Mouse (Mus musculus) stomach, postnatal 0 days (tissue): ENCODE data around the gene Trnt1. TPM values are rescaled to one million over a fixed set of nuclear protein-coding genes. Genes with fewer than 3 reads are reported as not detected.

ENCODE experiments used
- ATAC-seq: fragments of 200-750 bp; cut with Nextera tagmentation; 2 replicates; pipeline ENCODE4 v1.8.0; 2017; ENCODE audit not compliant: low FRiP score, low TSS enrichment
- DNase-seq: peaks from one replicate; pipeline ENCODE4 v3.0.0-alpha.2; 2016; ENCODE audit warnings: low spot score
- H3K27ac ChIP-seq: fragments of 300-500 bp; sonication (generic); replicated peaks from 2 replicates; pipeline ENCODE4 v1.5.1; 2014; ENCODE audit warnings: mild to moderate bottlenecking, control low read depth
- H3K27me3 ChIP-seq: fragments of 300-500 bp; sonication (generic); 2 replicates; pipeline ENCODE4 v1.6.1; 2014; ENCODE audit warnings: low read length; ENCODE audit not compliant: control insufficient read depth, insufficient read depth
- H3K36me3 ChIP-seq: fragments of 300-500 bp; sonication (generic); 2 replicates; pipeline ENCODE4 v1.6.1; 2014; ENCODE audit warnings: low read length, mixed read lengths; ENCODE audit not compliant: control insufficient read depth, insufficient read depth
- H3K4me1 ChIP-seq: fragments of 300-500 bp; sonication (generic); replicated peaks from 2 replicates; pipeline ENCODE4 v1.6.1; 2014; ENCODE audit warnings: antibody characterized with exemption; ENCODE audit not compliant: control insufficient read depth, insufficient read depth
- H3K4me2 ChIP-seq: fragments of 300-500 bp; sonication (generic); replicated peaks from 2 replicates; pipeline ENCODE4 v1.6.1; 2014; ENCODE audit warnings: low read depth, mild to moderate bottlenecking, control low read depth, moderate library complexity
- H3K4me3 ChIP-seq: fragments of 300-500 bp; sonication (generic); 2 replicates; pipeline ENCODE4 v1.5.1; 2014; ENCODE audit warnings: low read depth, low read length, control low read depth
- H3K9ac ChIP-seq: fragments of 300-500 bp; sonication (generic); 2 replicates; pipeline ENCODE4 v1.6.1; 2014; ENCODE audit warnings: mild to moderate bottlenecking, low read length, control low read depth, mixed read lengths
- H3K9me3 ChIP-seq: fragments of 300-500 bp; sonication (generic); 2 replicates; pipeline ENCODE4 v1.6.1; 2016; ENCODE audit warnings: low read length; ENCODE audit not compliant: control insufficient read depth
- CTCF ChIP-seq: IDR thresholded peaks from 2 replicates; pipeline ENCODE4 v1.5.1; 2016; ENCODE audit warnings: antibody characterized with exemption, low read depth, mild to moderate bottlenecking, moderate library complexity
- EP300 ChIP-seq: optimal IDR thresholded peaks from 2 replicates; pipeline ENCODE3; 2016; ENCODE audit warnings: antibody characterized with exemption
- WGBS: fragments of 180-500 bp; shearing (Covaris S2); extraction: QIAGEN DNeasy Blood & Tissue Kit; methylation state at CpG from one replicate; pipeline ENCODE4 v1.1.7; 2014; 5-methylcytosine and 5-hydroxymethylcytosine counted together
- polyA plus RNA-seq: library from polyadenylated mRNA; unstranded; fragments of >200 nt; fragmentation: Nextera tagmentation; extraction: Ambion mirVana; gene quantifications from 2 replicates; pipeline ENCODE4 v1.2.1, GENCODE M21; 2015

Trnt1 gene
- polyA plus RNA-seq, 1 experiment from 2014 or later, result 41.8 TPM

GRCm38 (mm10) chr6:106804904-106805303 lies 36.0 kb downstream of the Trnt1 start:
- WGBS, result 33% methylated on average over 2 of the region's 2 CpGs
- Histone ChIP-seq H3K36me3 (no peaks in the 10 kb centered on the region), H3K4me1 (no peaks in the 10 kb centered on the region), H3K4me2 (no peak overlapping the region), H3K9ac (no peak overlapping the region), H3K27ac (no peak overlapping the region), H3K9me3 (no peaks in the 10 kb centered on the region), H3K27me3 (no peaks in the 10 kb centered on the region), H3K4me3 (no peak overlapping the region)
- TF ChIP-seq EP300 (no peak), CTCF (peak; percentile 73)
- DNase-seq (no peak), ATAC-seq (peak; percentile 76; the same call in 1 of the 2 replicates)

- Histone ChIP-seq H3K4me1 (no peaks in the 10 kb centered on the region), H3K27ac (no peak overlapping the region), H3K36me3 (no peaks in the 10 kb centered on the region), H3K4me2 (no peak overlapping the region), H3K27me3 (no peaks in the 10 kb centered on the region), H3K4me3 (no peak overlapping the region), H3K9ac (no peak overlapping the region), H3K9me3 (no peaks in the 10 kb centered on the region)
- no peak for DNase-seq
- WGBS, result 29% methylated on average over 2 of the region's 2 CpGs
- no peak for TF ChIP-seq EP300
- no peak for TF ChIP-seq CTCF
- no peak for ATAC-seq
These were observed 40.2 kb downstream of the Trnt1 start for GRCm38 (mm10) chr6:106809161-106809560.

- no peak for ATAC-seq
- Histone ChIP-seq H3K4me2 (no peak overlapping the region), H3K27me3 (no peaks in the 10 kb centered on the region), H3K4me1 (no peaks in the 10 kb centered on the region), H3K27ac (no peak overlapping the region), H3K4me3 (no peak overlapping the region), H3K36me3 (no peaks in the 10 kb centered on the region), H3K9ac (no peak overlapping the region), H3K9me3 (no peaks in the 10 kb centered on the region)
- DNase-seq, result no peak
- WGBS, result 77% methylated on average over 3 of the region's 3 CpGs
- TF ChIP-seq CTCF (no peak), EP300 (no peak)
These were observed 41.8 kb downstream of the Trnt1 start for GRCm38 (mm10) chr6:106810686-106811085.

GRCm38 (mm10) chr6:106819246-106819645 lies 50.3 kb downstream of the Trnt1 start:
- Histone ChIP-seq H3K4me1 (no peaks in the 10 kb centered on the region), H3K4me3 (no peak overlapping the region)

GRCm38 (mm10) chr6:106819906-106820305 lies 51.0 kb downstream of the Trnt1 start:
- 75% methylated on average over 3 of the region's 3 CpGs for WGBS
- ATAC-seq, result no peak

More at GRCm38 (mm10) chr6:106819246-106819645, 50.3 kb downstream of the Trnt1 start:
- Histone ChIP-seq H3K27me3 (no peaks in the 10 kb centered on the region), H3K9ac (no peak overlapping the region), H3K36me3 (no peaks in the 10 kb centered on the region), H3K9me3 (no peaks in the 10 kb centered on the region), H3K27ac (no peak overlapping the region), H3K4me2 (no peak overlapping the region)
- TF ChIP-seq EP300 (no peak), CTCF (no peak)
- ATAC-seq (no peak), DNase-seq (no peak)

GRCm38 (mm10) chr6:106820566-106820965 lies 51.6 kb downstream of the Trnt1 start:
- Histone ChIP-seq H3K36me3 (no peaks in the 10 kb centered on the region), H3K9me3 (no peaks in the 10 kb centered on the region), H3K4me2 (no peak overlapping the region), H3K4me1 (no peaks in the 10 kb centered on the region), H3K9ac (no peak overlapping the region), H3K27me3 (no peaks in the 10 kb centered on the region), H3K4me3 (no peak overlapping the region), H3K27ac (no peak overlapping the region)
- TF ChIP-seq CTCF (no peak), EP300 (no peak)
- no peak for ATAC-seq
- no peak for DNase-seq

More at GRCm38 (mm10) chr6:106819906-106820305, 51.0 kb downstream of the Trnt1 start:
- H3K27ac ChIP-seq, result no peak overlapping the region
- H3K9me3 ChIP-seq, result no peaks in the 10 kb centered on the region
- H3K4me1 ChIP-seq, result no peaks in the 10 kb centered on the region
- H3K27me3 ChIP-seq, result no peaks in the 10 kb centered on the region
- H3K4me3 ChIP-seq, result no peak overlapping the region
- no peak for TF ChIP-seq EP300
- no peak for TF ChIP-seq CTCF
- H3K9ac ChIP-seq, result no peak overlapping the region
- no peak for DNase-seq
- H3K4me2 ChIP-seq, result no peak overlapping the region
- no peaks in the 10 kb centered on the region for H3K36me3 ChIP-seq
